Mouse (Mus musculus): ENCODE results near the gene Rbks. TPM values are rescaled to one million over a fixed set of nuclear protein-coding genes. Genes with fewer than 3 reads are reported as not detected.
"Not testable (repeated sequence)": the region's sequence is repeated elsewhere in the genome, so short reads cannot be mapped to it uniquely, and the experiment has no call there.

Gene Rbks
- polyA plus RNA-seq, 1 experiment from 2014 or later, result 24.8 TPM

DNA sequence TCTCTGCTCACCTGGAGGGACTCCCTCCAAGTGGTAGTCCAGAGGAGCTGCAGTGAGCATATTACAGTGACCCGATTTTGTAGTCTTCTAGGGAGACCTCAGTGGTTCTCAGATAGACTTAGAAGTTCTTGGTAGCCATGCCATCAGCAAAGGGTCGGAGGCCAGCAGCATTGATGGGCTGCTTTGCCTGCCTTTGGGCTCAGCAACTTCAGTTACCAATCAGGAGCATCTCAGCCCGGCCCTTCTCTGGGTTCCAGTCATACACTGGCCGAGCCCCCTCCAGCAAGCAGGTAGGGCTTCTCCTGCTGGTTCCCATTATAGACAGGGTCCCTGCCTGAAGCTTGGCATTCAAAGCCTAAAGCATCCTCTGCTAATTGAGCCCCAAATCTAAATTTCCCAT is 101.6 kb downstream of the Rbks start:
- H3K27ac ChIP-seq (ENCODE audit: low read depth, low read length), result no peak overlapping the region
- no peak for DNase-seq (ENCODE audit: low spot score)
- peaks cover 10% of the 10 kb centered on the region; the same call in 1 of the 2 replicates for H3K4me1 ChIP-seq (replicated peaks; ENCODE audit: control insufficient read depth, insufficient read depth, low read length)
- ATAC-seq (replicated peaks; ENCODE audit: low FRiP score), result no peak
- 59% methylated on average over 4 of the region's 4 CpGs for WGBS
- H3K27me3 ChIP-seq (replicated peaks; ENCODE audit: control insufficient read depth, insufficient read depth, low read length), result no peaks in the 10 kb centered on the region
- H3K9me3 ChIP-seq (ENCODE audit: control insufficient read depth, low read length), result no peaks in the 10 kb centered on the region
- H3K36me3 ChIP-seq (ENCODE audit: control insufficient read depth, insufficient read depth, low read length), result no peaks in the 10 kb centered on the region
- H3K4me3 ChIP-seq (ENCODE audit: low read depth, low read length), result peak overlapping the region; percentile 46
- peak overlapping the region; percentile 82 for H3K4me2 ChIP-seq
- H3K9ac ChIP-seq (ENCODE audit: low read depth, low read length), result no peak overlapping the region

DNA sequence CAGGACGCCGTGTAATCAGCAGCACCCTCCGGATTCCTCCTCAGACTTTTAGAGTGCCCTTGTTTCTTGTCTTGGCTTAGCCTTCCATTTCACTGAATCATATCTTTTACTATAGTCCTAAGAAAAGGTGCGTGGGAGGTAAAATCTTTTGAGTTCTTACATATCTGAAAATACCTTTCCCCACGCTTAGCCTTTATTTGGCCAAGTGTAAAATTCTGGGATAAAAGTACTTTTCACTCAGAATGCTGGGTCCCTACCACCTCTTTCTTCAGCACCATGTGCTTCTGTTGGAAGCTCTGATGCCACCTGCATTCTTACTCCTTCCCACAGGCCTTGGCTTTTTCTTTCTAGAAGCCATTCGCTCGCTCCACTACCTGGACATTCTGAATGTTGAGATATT is 106.3 kb downstream of the Rbks start:
- no peak for ATAC-seq (replicated peaks; ENCODE audit: low FRiP score)
- Histone ChIP-seq H3K9me3 (ENCODE audit: control insufficient read depth, low read length) (no peaks in the 10 kb centered on the region), H3K4me2 (no peak overlapping the region), H3K27ac (ENCODE audit: low read depth, low read length) (no peak overlapping the region), H3K27me3 (replicated peaks; ENCODE audit: control insufficient read depth, insufficient read depth, low read length) (no peaks in the 10 kb centered on the region), H3K36me3 (ENCODE audit: control insufficient read depth, insufficient read depth, low read length) (no peaks in the 10 kb centered on the region), H3K4me3 (ENCODE audit: low read depth, low read length) (no peak overlapping the region), H3K9ac (ENCODE audit: low read depth, low read length) (no peak overlapping the region), H3K4me1 (replicated peaks; ENCODE audit: control insufficient read depth, insufficient read depth, low read length) (no peaks in the 10 kb centered on the region)
- WGBS, result 82% methylated on average over 7 of the region's 7 CpGs
- DNase-seq (ENCODE audit: low spot score), result no peak

DNA sequence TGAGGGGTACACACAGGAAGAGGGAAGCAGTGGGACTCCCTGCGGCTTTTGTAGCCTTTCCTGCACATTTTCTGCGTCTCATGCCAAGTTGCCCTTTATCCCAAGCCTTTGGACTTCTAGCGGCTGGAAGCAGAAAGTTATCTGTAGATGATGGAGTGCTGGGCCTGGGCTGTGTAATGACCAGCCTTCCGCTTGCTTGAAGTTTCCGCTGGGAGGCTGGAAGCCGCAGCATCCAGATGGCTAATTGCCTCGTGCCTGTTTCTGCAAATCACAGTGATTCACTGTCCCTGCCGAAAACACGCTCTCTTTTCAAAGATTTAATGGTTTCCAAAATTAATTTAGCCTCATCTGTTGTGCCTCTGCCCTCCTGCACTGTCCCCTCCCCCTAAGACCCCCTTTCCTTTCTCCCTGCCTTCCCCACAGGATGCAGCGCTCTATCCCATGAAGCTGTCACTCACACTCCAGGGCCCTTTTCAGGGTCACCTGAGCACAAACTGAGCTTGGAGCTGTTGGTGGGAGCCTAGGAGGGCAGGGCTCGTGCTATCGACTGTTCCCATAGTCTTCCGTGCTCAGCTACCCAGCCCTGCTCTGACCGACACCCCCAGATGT is 107.6 kb downstream of the Rbks start:
- WGBS, result 69% methylated on average over 14 of the region's 14 CpGs

DNA sequence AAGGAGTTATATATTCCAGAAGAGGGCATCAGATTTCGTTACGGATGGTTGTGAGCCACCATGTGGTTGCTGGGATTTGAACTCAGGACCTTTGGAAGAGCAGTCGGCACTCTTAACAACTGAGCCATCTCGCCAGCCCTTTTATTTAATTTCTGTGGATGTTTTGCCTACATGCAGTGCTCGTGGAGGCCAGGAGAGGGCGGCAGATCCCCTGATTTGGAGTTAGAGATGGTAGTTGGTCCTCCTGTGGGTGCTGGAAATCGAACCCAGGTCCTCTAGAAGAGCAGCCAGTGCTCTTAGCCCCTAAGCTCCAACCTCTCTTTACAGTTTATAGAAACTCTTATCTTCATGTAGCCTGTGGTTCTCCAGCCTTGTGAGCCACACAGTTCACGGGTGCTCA is 108.8 kb downstream of the Rbks start:
- not testable (repeated sequence) for DNase-seq (ENCODE audit: low spot score); H3K27me3 ChIP-seq (replicated peaks; ENCODE audit: control insufficient read depth, insufficient read depth, low read length); H3K9me3 ChIP-seq (ENCODE audit: control insufficient read depth, low read length); H3K4me2 ChIP-seq; H3K4me1 ChIP-seq (replicated peaks; ENCODE audit: control insufficient read depth, insufficient read depth, low read length); H3K36me3 ChIP-seq (ENCODE audit: control insufficient read depth, insufficient read depth, low read length); ATAC-seq (replicated peaks; ENCODE audit: low FRiP score); H3K9ac ChIP-seq (ENCODE audit: low read depth, low read length); H3K27ac ChIP-seq (ENCODE audit: low read depth, low read length); H3K4me3 ChIP-seq (ENCODE audit: low read depth, low read length)
- WGBS, result 77% methylated on average over 8 of the region's 8 CpGs

More for the DNA sequence above, 107.6 kb downstream of the Rbks start:
- Histone ChIP-seq H3K27me3 (replicated peaks; ENCODE audit: control insufficient read depth, insufficient read depth, low read length) (no peaks in the 10 kb centered on the region), H3K36me3 (ENCODE audit: control insufficient read depth, insufficient read depth, low read length) (no peaks in the 10 kb centered on the region), H3K9ac (ENCODE audit: low read depth, low read length) (no peak overlapping the region), H3K4me2 (no peak overlapping the region), H3K4me1 (replicated peaks; ENCODE audit: control insufficient read depth, insufficient read depth, low read length) (no peaks in the 10 kb centered on the region), H3K9me3 (ENCODE audit: control insufficient read depth, low read length) (no peaks in the 10 kb centered on the region), H3K27ac (ENCODE audit: low read depth, low read length) (no peak overlapping the region), H3K4me3 (ENCODE audit: low read depth, low read length) (no peak overlapping the region)
- DNase-seq (ENCODE audit: low spot score), result no peak
- ATAC-seq (replicated peaks; ENCODE audit: low FRiP score), result no peak

DNA sequence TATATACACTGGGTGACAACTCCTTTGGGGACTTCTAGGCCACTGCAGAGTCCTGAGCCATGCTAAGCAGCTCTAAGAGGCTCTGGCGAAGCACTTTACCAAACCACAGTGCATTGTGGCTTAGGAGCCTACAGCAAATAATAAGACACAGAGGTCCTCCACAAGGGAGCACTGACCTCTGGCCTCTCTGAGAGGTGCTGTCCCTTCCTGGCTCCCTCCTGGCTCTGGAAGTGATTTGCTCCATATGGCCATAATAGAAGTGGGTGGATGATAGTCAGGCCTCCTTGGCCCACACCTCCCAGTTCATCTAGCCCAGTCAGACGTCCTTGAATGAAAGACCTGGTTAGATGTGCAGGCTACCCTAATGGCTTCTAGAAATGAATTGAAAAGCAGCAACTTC is 109.4 kb downstream of the Rbks start:
- WGBS, result 73% methylated on average over 2 of the region's 2 CpGs
- no peak for DNase-seq (ENCODE audit: low spot score)
- Histone ChIP-seq H3K9ac (ENCODE audit: low read depth, low read length) (no peak overlapping the region), H3K4me1 (replicated peaks; ENCODE audit: control insufficient read depth, insufficient read depth, low read length) (no peaks in the 10 kb centered on the region), H3K27ac (ENCODE audit: low read depth, low read length) (no peak overlapping the region), H3K9me3 (ENCODE audit: control insufficient read depth, low read length) (no peaks in the 10 kb centered on the region), H3K27me3 (replicated peaks; ENCODE audit: control insufficient read depth, insufficient read depth, low read length) (no peaks in the 10 kb centered on the region), H3K4me2 (no peak overlapping the region), H3K4me3 (ENCODE audit: low read depth, low read length) (no peak overlapping the region), H3K36me3 (ENCODE audit: control insufficient read depth, insufficient read depth, low read length) (no peaks in the 10 kb centered on the region)
- ATAC-seq (replicated peaks; ENCODE audit: low FRiP score), result no peak

DNA sequence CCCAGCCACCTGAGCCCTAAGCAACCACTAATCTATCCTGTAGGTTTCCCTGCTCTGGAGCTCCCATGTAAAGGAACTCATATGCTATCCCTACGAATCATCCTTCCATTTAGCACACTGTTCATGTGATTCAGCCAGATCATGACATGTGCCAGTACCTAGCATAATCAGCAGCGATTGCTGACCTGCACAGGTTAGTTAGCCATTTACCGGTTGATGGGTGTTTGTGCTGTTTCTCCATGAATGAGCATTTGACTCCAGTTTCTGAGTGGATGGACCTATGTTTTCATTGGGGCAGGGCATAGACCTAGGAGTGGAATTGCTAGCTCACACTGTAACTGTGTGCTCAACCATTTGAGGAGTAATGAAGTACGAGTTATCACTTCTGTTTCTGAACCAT is 111.9 kb downstream of the Rbks start:
- Histone ChIP-seq H3K4me3 (ENCODE audit: low read depth, low read length) (no peak overlapping the region), H3K27ac (ENCODE audit: low read depth, low read length) (no peak overlapping the region), H3K4me2 (no peak overlapping the region), H3K27me3 (replicated peaks; ENCODE audit: control insufficient read depth, insufficient read depth, low read length) (no peaks in the 10 kb centered on the region), H3K9ac (ENCODE audit: low read depth, low read length) (no peak overlapping the region), H3K9me3 (ENCODE audit: control insufficient read depth, low read length) (no peaks in the 10 kb centered on the region), H3K36me3 (ENCODE audit: control insufficient read depth, insufficient read depth, low read length) (no peaks in the 10 kb centered on the region), H3K4me1 (replicated peaks; ENCODE audit: control insufficient read depth, insufficient read depth, low read length) (no peaks in the 10 kb centered on the region)
- WGBS, result 87% methylated on average over 4 of the region's 4 CpGs
- no peak for DNase-seq (ENCODE audit: low spot score)
- no peak for ATAC-seq (replicated peaks; ENCODE audit: low FRiP score)

DNA sequence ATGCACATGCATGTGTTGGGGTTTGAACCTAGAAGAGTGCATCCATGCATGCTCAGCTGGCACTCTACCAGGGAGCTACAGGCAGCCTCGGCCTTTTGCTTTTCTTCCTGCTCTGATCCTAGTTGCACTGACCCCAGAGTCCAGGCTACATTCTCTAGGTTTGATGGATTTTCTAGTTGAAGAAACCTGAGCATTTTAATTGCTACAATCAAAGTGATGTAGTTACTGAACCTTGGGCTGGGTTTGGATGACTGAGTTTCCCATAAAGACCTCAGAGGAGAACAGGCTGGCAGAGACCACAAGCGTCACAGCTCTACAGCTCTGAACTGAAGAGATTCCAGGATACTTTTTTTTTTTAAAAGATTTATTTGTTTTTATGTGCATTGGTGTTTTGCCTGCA is 114.2 kb downstream of the Rbks start:
- Histone ChIP-seq H3K4me3 (ENCODE audit: low read depth, low read length) (no peak overlapping the region), H3K4me1 (replicated peaks; ENCODE audit: control insufficient read depth, insufficient read depth, low read length) (no peaks in the 10 kb centered on the region), H3K27me3 (replicated peaks; ENCODE audit: control insufficient read depth, insufficient read depth, low read length) (no peaks in the 10 kb centered on the region), H3K36me3 (ENCODE audit: control insufficient read depth, insufficient read depth, low read length) (no peaks in the 10 kb centered on the region), H3K9me3 (ENCODE audit: control insufficient read depth, low read length) (no peaks in the 10 kb centered on the region), H3K27ac (ENCODE audit: low read depth, low read length) (no peak overlapping the region), H3K4me2 (no peak overlapping the region), H3K9ac (ENCODE audit: low read depth, low read length) (no peak overlapping the region)
- DNase-seq (ENCODE audit: low spot score) (no peak), ATAC-seq (replicated peaks; ENCODE audit: low FRiP score) (no peak)
- 84% methylated on average over 2 of the region's 2 CpGs for WGBS

DNA sequence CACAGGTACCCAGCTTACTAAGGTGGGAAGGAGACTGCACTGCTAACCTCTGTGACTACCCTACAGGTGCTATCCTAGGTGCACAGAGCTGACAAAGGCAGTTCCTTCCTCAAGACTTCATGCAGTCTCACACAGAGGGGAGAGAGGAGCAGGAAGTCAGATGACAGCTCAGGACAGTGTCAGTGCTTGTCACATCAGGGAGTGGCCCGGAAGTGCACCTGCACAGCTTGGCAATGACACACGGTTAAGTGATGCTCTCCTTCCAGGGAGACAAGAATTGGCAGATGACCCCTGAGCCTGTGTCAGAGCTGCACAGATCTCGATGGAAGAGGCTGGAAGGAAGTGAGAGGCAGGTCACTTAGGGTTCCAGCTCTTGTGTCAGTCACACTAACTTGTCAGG is 115.5 kb downstream of the Rbks start:
- no peak for ATAC-seq (replicated peaks; ENCODE audit: low FRiP score)
- Histone ChIP-seq H3K9ac (ENCODE audit: low read depth, low read length) (no peak overlapping the region), H3K36me3 (ENCODE audit: control insufficient read depth, insufficient read depth, low read length) (no peaks in the 10 kb centered on the region), H3K27me3 (replicated peaks; ENCODE audit: control insufficient read depth, insufficient read depth, low read length) (no peaks in the 10 kb centered on the region), H3K27ac (ENCODE audit: low read depth, low read length) (no peak overlapping the region), H3K9me3 (ENCODE audit: control insufficient read depth, low read length) (no peaks in the 10 kb centered on the region), H3K4me3 (ENCODE audit: low read depth, low read length) (no peak overlapping the region), H3K4me1 (replicated peaks; ENCODE audit: control insufficient read depth, insufficient read depth, low read length) (no peaks in the 10 kb centered on the region), H3K4me2 (no peak overlapping the region)
- DNase-seq (ENCODE audit: low spot score), result no peak
- WGBS, result 59% methylated on average over 3 of the region's 3 CpGs

DNA sequence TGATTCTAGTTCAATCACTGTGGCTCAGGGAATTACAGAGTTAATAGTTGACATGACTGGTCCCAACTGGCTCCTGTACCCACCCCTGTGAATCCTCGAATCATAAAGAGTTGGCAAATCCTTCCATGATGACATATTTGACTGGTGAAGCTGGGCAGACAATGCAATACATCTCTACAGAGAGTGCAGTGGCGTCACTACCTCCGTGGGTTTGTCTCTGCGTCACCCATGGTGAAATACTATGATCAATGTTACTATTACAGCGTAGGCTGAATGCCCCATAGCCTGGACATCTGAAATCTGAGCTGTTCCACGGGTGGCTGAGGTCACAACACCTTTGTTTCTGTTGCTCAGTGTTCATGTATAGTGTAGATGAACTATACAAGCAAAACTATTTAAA is 116.2 kb downstream of the Rbks start:
- no peak overlapping the region for H3K4me3 ChIP-seq (ENCODE audit: low read depth, low read length)
- no peak for ATAC-seq (replicated peaks; ENCODE audit: low FRiP score)
- no peaks in the 10 kb centered on the region for H3K9me3 ChIP-seq (ENCODE audit: control insufficient read depth, low read length)
- WGBS, result 73% methylated on average over 6 of the region's 6 CpGs
- no peak overlapping the region for H3K9ac ChIP-seq (ENCODE audit: low read depth, low read length)
- H3K27ac ChIP-seq (ENCODE audit: low read depth, low read length), result no peak overlapping the region
- H3K4me1 ChIP-seq (replicated peaks; ENCODE audit: control insufficient read depth, insufficient read depth, low read length), result no peaks in the 10 kb centered on the region
- no peaks in the 10 kb centered on the region for H3K36me3 ChIP-seq (ENCODE audit: control insufficient read depth, insufficient read depth, low read length)
- no peak for DNase-seq (ENCODE audit: low spot score)
- H3K4me2 ChIP-seq, result no peak overlapping the region
- H3K27me3 ChIP-seq (replicated peaks; ENCODE audit: control insufficient read depth, insufficient read depth, low read length), result no peaks in the 10 kb centered on the region

Data from liver, embryonic 11.5 days (tissue).